Mouse (Mus musculus): Measurements from ENCODE around the gene Rasa4. TPM values are rescaled to one million over a fixed set of nuclear protein-coding genes. Genes with fewer than 3 reads are reported as not detected.
"Not testable (repeated sequence)": the region's sequence is repeated elsewhere in the genome, so short reads cannot be mapped to it uniquely, and the experiment has no call there.

The Rasa4 gene
- polyA plus RNA-seq, 1 experiment = 24.6 TPM

- not testable (repeated sequence) for DNase-seq (ENCODE audit: extremely low spot score in 1 of 2, low spot score in 1 of 2)
These were observed 76.4 kb downstream of the Rasa4 start for GRCm38 (mm10) chr5:136160084-136160483.

Other genes with a start within 250 kb of the Rasa4 start
- 29.6 and 40.7 TPM in 2 replicates for gene Hspb1, start 196.0 kb upstream of the Rasa4 start, polyA plus RNA-seq (2012; rRNA removed)
- 528 and 551 TPM in 2 replicates for gene Ywhag, start 149.3 kb upstream of the Rasa4 start, polyA plus RNA-seq (2012; rRNA removed)
- 2.6 and 2.9 TPM in 2 replicates for gene Ssc4d, start 109.4 kb upstream of the Rasa4 start, polyA plus RNA-seq (2012; rRNA removed)
- 0.06 TPM in 1 of 2 replicates, not detected in the other for gene Zp3, start 103.8 kb upstream of the Rasa4 start, polyA plus RNA-seq (2012; rRNA removed)
- gene Dtx2, start 89.1 kb upstream of the Rasa4 start, polyA plus RNA-seq (2012; rRNA removed) = 10.5 and 10.6 TPM in 2 replicates
- not detected in 2 replicates for gene Upk3b, start 45.4 kb upstream of the Rasa4 start, polyA plus RNA-seq (2012; rRNA removed)
- 0.22 and 0.67 TPM in 2 replicates for gene Upk3bl, start 29.4 kb upstream of the Rasa4 start, polyA plus RNA-seq (2012; rRNA removed)
- 121 TPM in 2 replicates for gene Polr2j, start 32.7 kb downstream of the Rasa4 start, polyA plus RNA-seq (2012; rRNA removed)
- 21.9 and 24.4 TPM in 2 replicates for gene Lrwd1, start 52.2 kb downstream of the Rasa4 start, polyA plus RNA-seq (2012; rRNA removed)
- gene Alkbh4, start 52.2 kb downstream of the Rasa4 start, polyA plus RNA-seq (2012; rRNA removed) = 11.5 and 12.1 TPM in 2 replicates
- 58.3 and 62.3 TPM in 2 replicates for gene Orai2, start 86.8 kb downstream of the Rasa4 start, polyA plus RNA-seq (2012; rRNA removed)
- 38.4 and 41.2 TPM in 2 replicates for gene Prkrip1, start 115.0 kb downstream of the Rasa4 start, polyA plus RNA-seq (2012; rRNA removed)
- 11.2 and 12.1 TPM in 2 replicates for gene Sh2b2, start 162.6 kb downstream of the Rasa4 start, polyA plus RNA-seq (2012; rRNA removed)

All from frontal cortex, adult 2 months (tissue).